Mouse (Mus musculus) liver, adult (tissue): ENCODE data around the gene Cep170.

ENCODE experiments used
- GATA4 ChIP-seq: IDR thresholded peaks from 2 replicates; pipeline ENCODE4 v1.6.1; 2014; ENCODE audit warnings: mild to moderate bottlenecking, low read length; ENCODE audit not compliant: insufficient replicate concordance

The Cep170 gene

DNA sequence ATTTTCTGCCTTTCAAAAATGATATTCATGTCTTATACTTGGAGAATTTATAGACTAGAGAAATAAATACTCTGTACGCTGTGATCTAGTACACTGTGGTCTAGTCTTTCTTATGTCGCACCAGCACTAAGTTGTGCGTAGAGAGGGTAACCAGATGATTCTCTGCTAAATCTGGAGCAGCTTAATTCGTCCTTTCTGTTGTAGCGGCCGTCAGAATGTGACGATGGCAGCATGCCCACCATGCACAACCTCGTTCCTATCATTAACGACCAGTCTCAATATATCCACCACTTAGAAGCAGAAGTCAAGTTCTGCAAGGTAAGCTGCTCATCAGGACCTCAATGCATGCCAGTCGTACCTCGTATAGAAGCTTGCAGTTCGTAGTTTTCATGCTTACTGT is 14.8 kb upstream of the Cep170 start:
- no peak for TF ChIP-seq GATA4

DNA sequence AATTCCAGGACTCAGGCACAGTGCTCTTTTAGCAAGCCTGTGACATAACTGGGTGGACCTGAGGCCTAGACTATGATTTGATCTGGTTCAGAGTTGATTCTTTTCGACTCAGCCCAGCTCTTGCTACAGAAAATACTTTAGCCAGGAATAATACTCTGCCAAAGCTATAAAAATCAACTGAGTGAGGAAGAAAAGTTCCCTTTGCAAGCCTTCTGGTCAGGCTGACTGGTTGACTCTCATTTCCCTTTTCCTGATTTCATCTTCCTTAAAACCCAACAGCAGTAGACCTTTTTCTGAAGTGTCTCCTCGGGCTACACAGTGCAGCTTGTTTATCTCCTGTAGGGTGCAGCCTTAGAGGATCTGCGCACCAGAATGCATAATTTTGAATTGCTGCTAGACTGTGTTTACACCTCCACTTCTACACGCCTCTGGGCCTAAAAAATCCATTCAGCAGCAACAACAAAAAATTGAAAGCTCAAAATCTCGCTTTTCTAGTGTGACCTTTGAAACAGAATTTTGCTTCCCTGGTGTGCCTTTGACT is 14.1 kb upstream of the Cep170 start:
- no peak for TF ChIP-seq GATA4

DNA sequence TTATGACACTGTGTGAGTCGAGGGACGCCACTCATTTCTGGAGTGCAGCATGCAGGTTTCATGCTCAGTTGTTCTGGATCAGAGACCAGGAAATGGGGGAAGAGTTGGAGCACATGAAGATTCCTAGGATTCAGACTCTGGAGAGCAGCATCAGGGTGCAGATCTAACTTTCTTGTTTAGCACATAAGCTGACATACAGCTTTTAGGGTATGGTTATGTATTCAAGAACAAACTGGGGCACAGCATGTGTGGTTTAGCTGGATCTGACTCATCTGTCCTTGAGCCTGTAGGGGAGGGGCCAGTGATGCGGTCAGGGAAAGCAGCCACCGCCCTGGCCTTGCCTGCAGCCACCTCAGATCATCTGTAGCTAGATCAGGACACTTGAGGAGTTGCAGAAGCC is 13.5 kb upstream of the Cep170 start:
- no peak for TF ChIP-seq GATA4

DNA sequence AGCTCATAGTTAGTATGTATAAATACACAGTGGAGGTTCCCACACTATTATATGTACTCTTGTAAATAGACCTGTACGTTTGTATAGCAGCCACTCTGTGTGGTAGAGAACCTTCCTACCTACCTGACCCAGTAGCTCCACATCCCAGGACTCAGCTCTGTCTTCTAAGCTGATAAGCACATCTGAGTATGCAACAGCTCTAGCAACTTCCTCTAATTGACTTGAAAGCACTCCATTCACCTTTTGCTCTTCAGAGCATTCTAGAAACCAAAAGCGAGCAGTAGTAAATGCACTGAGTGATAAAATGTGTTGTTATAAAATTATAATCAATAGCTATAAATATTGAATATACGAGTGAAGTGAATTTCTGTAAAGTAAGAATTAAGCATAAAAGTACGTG is 13.1 kb upstream of the Cep170 start:
- TF ChIP-seq GATA4: no peak

DNA sequence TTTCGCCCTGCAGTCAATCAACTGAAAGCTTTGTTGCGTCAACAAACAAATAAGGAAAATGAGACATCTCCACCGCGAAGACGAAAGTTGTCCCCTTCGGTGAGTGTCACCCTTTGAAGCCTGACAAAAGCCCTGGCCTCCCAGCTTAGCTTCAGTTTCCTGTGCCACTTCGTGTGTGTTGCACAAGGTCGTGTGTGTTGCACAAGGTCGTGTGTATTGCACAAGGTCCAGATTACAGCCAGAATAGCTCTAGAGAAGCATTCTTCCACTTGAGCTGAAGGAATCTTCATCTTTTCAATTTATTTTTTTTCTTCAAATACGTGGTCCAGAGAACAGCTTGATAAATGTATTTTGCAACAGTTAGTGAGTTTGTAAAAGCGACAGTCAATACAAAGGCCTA is 12.3 kb upstream of the Cep170 start:
- no peak for TF ChIP-seq GATA4

DNA sequence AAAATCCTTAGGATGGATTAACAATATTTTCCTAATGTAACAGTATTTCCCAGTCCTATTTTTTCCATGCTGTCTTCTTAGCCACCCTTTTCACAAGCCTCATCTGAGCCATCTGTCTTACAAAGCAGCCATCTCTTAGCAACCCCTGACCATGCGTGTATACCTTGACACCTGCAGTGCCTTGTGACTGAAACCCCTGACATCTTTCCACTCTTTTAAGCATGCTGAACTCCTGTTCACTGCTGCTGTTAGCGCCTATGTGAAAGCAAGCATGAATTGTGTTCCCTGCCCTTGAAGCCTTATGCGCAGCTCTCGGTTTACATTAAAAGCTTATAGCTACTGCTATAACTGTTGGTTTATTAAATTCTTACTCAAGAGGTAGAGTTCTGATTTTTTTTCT is 11.2 kb upstream of the Cep170 start:
- no peak for TF ChIP-seq GATA4

DNA sequence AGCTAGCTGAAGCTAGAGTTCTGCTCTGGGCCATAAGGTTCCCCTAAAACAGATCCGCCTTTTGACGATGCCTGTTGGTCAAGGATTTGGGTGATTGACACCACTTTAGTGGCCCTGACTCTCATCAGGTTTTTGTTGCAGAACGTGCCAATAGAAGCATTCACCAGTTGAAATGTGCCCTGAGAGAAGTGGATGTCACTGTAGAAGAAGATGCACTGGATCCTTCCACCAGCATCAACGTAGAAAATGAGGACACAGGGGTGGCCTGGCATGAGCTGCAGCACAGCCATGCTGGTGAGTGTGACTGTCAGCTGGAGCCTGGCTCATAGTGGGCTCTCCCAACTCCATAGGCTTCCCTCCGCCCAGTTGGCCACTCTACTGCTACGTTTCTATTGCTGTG is 10.7 kb upstream of the Cep170 start:
- no peak for TF ChIP-seq GATA4

DNA sequence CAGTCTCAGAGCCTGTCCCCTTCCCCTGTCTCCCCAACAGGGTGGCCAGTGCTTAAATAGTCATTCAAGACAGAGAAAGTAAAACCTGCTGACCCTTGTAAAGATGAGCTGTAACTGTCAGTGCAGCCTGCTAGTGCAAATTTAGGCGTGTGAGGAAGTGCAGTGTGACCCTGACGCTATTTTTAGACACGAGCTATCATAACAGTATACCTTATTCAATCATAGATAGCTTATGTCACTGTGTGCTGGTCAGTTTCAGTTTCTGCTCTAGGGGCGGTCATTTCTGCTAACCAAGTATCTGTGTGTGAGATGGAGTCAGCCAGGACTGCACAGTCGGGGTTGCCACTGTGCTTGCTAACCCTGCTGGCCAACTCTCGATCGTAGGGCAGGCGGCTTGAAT is 10.0 kb upstream of the Cep170 start:
- TF ChIP-seq GATA4: peak; percentile 44; the same call in 1 of the 2 replicates

DNA sequence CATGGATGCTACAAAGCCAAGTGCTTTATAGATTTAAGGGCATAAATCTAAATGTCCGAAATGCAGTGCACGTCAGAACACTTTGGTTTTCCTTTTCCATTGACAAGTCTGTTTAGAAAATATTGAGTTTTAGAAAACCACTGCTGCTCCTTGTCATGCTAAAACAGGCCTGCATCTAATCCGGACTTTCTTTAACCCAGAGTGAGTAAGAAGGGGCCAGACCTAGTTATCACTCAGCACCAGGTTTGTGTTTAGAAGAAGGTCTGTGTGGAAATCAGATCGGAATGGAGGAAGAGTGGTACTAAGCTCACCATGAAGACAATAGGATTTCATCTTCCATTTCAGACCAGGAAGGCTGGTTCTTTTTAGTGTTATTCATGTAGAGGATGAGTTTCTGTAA is 9.1 kb upstream of the Cep170 start:
- no peak for TF ChIP-seq GATA4

DNA sequence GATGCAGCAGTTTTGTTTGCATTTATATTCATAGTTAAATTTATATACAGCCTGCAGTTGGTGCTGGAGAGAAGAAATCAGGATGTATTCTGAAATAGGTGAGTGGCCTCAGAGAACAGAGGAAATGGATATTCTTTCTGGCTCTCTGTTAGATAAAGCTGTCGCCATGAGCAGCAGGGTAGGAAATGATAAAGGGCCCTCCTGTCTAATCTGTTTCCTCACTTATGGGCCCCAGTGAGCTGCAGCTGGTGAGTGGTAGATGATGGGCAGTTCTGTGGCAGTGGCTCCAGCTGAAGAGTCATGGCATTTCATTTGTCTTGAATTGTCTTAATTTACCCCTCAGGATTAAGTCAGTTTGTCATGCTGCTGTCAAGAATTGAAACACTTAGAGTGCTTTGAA is 8.1 kb upstream of the Cep170 start:
- TF ChIP-seq GATA4: peak; percentile 94

DNA sequence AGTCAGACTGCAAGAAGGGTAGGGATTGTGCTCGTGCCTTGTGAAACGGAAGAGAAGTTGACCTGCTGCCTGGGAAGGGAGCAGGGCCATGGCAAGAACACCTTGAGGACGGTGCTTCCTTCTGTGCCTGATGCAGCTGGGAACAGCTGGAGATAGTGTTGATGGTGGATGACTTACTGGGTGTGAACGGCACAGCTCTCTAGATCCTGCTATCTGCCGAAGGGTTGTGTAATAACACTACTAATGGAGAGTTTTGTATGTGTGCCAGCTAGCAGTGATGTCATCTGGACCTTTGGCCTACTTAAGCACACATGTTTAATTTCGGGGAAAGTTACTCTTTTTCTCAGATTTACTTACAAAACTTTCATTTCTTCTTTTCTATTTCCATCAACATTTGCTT is 4.9 kb upstream of the Cep170 start:
- peak; percentile 68; the same call in 1 of the 2 replicates for TF ChIP-seq GATA4

DNA sequence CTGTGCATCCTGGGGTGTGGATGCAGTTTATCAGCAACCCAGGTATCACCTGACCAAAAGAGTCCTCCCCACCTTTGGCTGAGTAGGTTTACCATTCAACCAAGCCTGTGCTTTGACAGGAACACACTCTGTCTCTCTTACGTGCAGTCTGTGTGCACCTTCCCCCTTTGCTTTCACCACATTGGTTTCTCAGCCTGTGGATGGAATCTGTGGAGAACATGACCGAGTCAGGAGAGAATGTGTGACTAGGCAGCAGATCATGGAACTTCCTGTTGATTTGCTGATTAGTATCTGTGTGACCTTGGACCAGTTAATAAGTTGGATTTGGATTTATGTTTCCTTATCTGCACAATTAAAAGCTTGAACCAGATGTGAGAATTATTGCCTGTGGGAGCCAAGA is 4.3 kb upstream of the Cep170 start:
- TF ChIP-seq GATA4: no peak

DNA sequence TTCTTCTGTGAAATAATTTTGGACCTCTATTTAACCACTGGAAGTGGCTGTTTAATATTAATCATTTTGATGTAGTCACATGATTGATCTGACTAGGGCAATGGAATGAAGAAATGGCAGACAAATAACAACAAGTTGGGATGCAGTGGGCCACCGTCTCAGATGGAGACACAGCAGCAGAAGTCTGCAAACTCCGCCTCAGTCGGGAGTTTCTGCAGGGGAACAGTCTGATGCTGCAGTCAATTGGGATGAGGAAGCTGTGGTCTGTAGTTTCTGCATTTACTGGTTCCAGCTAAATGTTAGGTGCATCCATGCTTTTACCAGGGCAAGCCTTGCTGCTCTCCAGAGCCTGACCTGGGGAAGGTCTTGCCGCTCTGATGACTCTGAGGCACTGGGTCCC is 2.9 kb upstream of the Cep170 start:
- TF ChIP-seq GATA4: no peak

DNA sequence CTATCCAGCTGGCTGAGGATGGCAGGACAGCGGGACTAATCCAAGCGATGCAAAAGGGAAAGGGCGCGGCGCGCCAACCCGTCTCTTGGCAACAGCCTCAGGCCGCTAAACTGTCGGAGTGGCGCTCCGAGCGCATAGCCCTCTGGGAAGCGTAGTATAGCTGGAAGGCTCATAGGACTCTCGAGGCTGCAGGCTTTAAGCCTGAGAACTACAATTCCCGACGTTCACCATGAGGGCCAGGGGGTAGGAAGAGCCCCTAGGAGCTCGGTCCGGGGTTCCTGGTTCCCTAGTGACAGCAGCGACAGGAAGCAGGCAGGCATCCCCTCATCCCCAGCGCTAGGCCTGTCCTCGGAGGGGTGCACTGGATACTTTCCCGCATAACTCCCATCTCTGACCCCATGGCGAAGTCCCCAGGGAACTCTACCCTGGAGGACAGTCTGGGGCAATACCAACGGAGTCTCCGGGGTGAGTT is 760 bp upstream of the Cep170 start, which contains the start of gene Sdccag8:
Sdccag8 (plus strand) TSS at position 70 of the 472 bp plus-strand sequence.
- no peak; the same call in 1 of the 2 replicates for TF ChIP-seq GATA4

DNA sequence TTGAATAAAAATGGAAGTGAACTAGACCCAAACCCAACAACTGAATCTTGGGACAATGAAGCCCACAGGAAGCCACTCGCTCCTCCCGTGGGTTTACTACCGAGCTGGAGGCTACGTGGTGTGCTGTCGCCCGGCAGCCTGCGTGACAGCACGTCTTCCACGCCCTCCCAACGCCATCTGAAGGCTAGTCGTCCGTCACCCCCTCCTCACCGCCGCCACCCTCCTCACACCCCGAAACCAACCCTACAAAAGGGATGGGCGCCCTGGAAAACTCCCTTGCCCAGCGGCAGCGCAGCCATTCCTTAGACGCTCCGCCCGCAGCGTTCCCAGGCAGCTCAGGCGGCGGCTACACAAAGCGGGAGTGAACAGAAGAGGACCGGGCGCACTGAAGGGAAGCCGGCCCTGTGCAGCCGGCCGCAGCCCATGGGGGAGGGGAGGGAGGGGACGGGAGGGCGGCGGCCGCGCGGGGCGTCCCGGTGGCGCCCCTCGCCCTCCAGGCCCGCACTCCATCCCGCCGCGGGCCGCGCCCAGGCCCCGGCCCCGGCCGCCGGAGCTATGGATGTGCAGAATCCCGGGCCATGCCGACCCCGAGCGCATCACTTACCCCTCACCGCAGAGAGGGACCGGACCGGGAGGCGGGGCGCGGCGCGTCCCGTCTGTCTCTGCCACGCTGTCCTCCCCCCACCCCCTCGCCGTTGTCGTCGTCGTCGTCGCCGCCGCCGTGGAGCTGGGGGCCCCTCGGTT is 403 bp downstream of the Cep170 start:
- no peak for TF ChIP-seq GATA4

DNA sequence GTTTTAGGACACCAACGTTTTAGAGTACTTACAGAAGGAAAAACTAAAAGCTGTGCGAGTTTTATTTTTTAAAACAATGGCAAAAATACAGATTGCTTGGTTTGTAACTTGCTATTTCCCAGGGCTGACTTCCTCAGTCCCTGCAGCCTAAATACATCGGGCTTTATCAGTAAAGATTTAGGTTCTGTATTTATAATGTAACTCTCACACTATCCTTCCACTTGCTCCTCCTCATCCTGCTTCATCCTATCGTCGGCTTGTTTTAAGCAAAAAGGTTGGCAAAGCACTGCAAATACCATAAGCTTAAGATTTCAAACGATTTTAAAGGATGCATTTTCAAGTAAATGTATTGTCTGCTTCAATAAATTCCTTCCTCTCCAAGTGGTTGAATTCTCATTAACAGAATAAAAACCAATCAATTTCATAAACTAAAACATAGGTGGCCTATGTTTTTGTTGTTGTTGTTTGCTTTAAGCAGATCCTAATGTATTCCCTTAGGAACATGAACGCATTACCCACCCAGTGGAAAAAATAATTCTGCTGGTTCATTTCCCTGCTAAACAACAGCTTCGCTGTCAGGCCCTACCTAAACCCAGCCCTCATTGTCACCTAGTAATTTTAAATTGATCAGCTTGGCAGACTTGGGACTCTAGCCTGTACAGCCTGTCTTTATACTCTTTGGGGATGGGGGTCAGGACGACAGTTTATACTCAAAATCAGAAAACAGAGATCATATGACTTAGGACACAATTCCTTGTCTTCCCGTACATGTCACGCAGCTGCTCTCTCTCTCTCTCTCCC is 1.2 kb downstream of the Cep170 start:
- no peak for TF ChIP-seq GATA4

DNA sequence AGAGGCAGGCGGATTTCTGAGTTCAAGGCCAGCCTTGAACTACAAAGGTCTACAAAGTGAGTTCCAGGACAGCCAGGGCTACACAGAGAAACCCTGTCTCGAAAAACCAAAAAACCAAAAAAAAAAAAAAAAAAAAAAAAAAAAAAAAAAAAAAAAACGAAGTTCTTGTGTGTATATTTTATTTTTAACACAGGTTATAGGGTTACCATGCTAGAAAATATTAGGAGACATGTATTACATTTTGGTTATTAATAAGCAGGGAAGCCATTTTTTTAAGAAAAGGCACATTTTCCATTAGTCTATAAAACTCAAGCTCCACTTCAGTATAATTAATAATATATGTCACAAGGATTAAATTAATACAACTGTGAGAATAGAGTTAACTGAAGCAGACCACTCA is 2.0 kb downstream of the Cep170 start:
- no peak for TF ChIP-seq GATA4

DNA sequence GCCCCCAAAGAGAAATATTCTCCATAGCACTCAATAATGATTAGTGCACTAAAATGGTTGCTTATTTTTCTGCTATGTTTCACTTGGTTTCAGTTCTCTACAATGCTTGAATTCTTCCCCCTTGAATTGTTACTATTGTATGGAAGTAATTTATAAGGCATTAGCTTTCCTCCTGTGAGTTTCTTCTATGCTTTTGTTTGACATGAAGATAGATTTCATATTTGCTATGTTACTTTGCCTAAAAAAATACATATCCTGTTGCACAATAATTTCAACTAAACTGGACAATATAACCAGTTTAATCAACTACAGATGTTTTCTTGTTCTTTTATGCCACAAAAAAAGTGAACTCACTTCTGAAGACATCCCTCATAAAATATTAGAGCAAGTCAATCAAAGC is 3.7 kb downstream of the Cep170 start:
- no peak for TF ChIP-seq GATA4
